Mouse (Mus musculus) spleen, postnatal 4 days (tissue): Measurements from ENCODE around the gene Col2a1.

Source experiments
- DNase-seq, 2 experiments: peaks; one replicate each; pipeline ENCODE4 v3.0.0; 2022; ENCODE audit warnings: low spot score in 2 of 2

Gene Col2a1

DNA sequence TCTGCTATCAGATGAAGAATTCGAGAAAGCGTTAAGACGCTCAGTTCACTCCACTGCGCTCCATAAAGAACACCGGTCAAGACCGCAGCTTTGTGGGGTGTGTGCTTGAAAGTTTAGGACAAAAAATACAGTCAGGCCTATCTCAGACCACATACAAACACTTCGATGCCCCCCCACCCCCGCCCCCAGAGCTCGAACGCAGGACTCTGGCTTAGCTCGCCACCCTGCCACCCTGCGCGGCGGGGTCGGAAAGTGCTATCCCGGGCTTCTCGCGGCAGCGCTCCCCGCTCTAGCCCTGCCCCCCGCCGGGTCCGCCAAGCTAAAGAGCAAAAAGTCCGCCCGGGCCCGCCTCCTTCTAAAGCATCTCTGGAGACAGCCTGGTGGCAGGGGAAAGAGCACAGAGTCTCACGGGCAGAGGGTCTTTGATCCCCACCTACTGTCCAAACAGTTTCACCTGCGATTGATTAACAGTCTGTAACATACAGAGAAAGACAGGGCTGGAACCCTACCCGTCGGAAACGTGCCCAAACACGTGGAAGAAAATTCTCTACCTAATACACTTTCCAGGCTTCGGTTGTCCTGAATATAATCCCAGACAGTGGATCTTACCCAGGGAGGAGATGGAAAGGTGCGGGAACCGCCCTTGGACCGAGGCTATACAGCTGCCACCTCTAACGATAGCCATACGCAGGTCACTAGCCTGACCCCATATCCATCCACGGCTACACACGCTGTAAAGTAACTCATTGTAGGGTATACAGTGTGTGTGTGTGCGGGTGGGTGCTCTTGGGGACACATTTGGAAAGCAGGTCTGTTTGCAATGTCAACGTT is 1.3 kb downstream of the Col2a1 start:
- no peak for DNase-seq

DNA sequence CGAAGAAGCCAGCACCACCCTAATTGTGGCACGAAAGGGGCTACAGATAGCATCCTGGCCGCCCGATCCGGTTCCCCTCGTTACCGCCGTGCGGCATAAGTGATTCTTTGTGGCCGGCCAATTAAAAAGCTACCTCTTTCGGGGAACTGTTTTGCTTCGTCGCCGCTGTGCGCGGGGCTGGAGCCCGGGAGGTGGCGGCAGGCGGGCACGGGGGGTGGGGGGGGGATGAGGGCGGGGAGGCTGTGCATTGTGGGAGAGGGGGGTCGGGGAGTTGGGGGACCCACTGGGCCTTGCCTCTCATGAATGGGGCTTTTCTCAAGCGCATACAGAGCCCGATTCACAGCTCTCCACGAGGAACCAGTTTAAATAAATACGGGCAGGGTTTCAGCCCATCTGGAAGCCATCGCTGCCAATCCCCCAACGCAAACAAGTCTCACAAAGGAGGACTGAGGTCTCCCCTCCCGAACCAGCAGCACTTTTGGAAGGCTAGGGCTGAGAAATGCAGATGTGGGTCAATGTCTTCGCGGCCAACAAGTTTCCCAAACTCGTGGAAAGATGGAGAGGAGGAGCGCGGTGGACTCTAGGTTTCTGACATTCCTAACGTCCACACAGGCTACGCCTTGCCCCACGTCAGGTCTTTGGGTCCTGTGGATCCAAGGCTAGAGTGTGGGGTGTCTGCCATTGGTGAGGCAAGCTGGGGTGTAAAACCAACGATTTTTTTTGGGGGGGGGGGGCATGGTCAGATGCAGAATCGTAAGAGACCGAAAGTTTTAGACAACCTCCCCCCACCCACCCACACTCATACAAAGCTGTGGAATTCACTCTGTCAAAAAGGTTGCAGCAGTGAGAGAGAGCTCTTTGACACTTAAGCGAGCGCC is 2.1 kb downstream of the Col2a1 start:
- DNase-seq: no peak

DNA sequence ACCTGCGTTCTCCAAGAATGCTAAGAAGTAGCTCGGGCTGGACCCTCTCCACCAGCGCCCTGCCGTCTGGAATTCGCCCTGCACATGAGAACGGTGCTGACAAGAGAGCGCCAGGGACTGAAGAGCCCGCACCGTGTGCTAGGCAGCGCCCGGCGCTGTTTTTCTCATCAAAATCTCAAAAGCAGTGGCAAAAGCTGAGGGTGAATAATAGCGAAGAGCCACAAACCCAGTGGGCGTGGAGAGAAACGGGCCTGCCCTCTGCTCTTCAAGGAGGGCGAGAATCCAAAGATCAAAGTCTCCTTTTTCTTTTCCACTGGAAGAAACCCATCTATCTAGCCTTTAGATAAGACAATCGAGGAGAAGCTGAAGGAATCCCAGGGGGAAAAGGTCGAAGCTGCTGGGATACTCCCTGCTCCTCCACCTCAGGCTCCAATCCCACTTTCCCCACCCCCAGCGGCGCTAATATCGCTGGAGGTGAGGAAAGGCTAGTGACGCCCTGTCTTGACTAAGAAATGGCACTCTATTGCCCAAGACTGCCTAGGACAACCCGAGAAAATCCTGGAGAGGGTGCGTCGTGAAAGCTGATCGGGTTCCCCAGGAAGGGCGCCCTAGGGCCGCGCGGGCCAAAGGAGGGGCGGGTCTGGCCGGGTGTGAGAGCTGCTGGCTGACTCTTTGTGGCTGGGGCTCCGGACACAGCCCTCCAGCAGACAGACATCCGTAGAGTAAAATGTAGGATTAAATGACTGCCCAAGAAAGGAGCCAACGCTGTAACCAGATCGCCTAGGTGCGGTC is 3.0 kb downstream of the Col2a1 start:
- no peak for DNase-seq

GRCm38 (mm10) chr15:97999991-98000390 is 4.5 kb downstream of the Col2a1 start:
- DNase-seq: no peak

DNA sequence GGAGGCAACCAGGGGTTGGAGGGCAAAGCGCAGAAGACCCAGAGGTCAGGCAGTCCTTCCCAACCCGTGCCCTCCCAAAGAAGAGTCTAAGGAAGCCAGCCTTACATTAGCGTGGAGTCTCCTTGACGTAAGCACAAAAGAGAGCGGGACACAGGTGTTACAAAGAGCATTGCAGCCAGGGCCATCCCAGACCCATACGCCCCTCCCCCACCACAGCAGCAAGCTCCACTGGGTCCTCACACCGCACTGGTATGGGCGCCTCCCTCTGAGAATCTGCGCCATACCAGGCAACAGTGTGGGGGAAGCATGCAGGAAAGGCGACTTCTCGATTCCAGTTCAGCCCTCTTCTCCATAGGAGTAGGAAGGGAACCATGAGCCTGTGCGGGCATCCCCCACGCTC is 4.9 kb downstream of the Col2a1 start:
- no peak for DNase-seq

- DNase-seq: no peak
These were observed 7.7 kb downstream of the Col2a1 start for GRCm38 (mm10) chr15:97996716-97997256.

DNA sequence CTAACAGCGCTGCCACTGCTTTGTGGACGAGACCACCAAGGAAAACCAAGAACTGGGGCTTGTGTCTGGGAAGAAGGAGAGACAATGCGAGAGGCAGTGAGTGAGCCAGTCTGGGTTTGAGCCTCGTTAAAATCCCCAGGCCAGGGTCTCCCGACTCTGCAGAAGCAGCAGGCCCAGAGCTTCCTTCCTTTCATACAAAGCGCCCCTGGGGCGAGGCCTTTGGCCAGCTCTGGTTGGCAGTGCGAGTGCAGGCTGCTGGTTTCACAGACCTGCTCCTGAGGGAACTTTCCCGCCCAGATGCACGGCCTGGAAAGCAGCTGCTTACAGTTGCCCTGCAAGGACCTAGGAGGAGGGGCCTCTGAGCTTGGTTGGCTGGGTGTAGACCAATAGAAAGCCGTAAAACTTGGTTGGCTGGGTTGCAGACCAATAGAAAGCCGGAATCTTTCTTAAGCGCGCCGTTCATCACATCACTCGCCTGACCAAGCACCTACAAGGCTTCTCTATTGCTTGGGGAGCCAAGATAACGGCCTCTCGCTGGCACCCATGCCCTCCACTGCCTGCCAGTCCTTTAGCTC is 11.7 kb downstream of the Col2a1 start:
- DNase-seq: peak; percentile 66 to 71

- no peak for DNase-seq
These were observed 12.3 kb downstream of the Col2a1 start for GRCm38 (mm10) chr15:97992027-97992711.

GRCm38 (mm10) chr15:97991285-97991895 is 13.1 kb downstream of the Col2a1 start:
- DNase-seq: no peak

DNA sequence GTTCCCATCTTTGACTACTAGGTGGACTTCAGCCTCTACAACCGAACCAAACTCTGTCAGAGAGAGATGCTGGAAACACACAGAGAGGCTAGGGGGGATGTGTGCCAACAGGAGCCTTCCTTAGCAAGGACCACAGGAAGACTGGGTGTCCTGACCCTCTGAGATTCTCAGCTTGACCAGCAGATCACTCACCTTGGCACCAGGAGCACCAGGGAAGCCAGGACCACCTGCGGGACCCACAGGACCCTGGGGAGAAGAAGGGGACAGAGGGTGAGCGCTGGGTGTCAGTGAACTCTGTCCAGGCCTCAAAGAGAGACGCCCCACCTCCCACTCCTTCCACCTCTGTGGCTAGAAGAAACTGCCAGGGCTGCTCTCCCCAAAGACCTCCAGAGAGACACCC is 13.8 kb downstream of the Col2a1 start:
- DNase-seq: no peak

DNA sequence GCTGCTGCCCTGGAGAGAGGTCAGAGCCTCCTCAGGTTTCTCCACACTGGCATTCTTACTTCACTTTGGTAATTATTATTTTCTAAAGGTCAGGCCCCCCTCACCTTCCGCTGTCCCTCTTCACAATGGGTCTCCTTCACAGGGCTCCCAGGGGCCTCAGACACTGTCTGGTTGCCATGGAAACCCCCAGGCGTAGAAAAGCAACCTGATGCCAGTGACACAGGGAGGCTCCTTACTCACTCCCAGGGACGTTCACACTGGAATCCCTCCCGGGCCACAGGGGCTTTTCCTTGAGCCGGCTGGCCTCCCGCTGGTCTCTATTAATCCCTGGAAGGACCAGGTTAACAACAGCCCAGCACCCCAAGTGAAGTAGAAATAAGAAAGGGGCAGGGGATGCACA is 14.4 kb downstream of the Col2a1 start:
- DNase-seq: no peak

GRCm38 (mm10) chr15:97989544-97989943 is 15.0 kb downstream of the Col2a1 start:
- DNase-seq: no peak

GRCm38 (mm10) chr15:97981560-97981959 is 22.9 kb downstream of the Col2a1 start:
- no peak for DNase-seq

DNA sequence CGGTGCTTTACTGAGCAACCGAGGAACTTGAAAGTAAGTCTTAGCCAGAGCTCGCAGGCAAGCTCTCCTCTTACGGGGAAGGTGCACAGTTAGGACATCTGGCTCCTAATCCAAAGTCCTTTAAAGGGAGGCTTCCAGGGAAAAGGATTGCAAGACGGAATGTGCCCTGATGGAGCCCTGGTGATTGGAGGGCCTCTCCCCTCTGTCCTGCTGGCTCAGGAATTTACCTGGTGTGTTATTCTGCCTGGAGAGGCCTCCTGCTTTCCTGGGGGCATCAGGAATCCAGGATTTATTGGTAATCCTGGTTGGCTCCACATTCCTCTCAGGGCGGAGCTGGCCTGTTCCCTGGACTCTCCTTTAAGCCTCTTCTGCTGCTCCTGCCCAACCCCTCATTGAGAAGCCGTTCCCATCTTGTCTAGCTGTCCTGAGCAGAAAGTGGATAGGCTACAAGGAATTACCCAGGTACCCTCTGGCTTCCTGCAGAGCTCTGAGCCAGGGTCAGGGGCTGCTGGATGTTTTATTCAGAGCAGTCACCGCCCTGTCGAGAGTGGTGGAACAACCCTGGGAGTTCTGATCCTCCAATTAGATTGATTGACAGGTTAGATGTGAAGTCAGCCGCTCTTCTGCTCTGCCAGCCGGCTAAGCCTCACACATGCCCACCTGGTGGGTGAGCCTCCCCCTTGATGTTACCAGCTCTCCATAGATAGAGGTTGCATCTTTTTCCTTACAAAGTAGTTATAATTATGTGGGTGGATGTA is 31.1 kb downstream of the Col2a1 start:
- DNase-seq: no peak

DNA sequence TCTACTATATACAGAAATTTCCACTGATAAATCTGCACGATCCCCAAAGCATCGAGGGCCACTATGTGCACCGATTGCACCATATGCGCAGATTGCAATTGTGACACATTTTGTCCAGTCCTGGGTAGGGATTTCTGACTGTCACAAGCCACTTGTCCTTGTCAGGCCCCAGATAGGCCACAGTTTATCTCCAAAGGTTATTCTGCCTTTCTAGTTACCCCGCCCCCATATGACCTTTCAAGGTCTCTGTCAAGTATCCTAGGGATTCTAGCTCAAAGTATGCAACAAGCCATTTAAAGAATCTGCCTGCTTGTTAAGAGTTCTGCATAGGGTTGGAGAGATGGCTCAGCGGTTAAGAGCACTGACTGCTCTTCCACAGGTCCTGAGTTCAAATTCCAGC is 31.9 kb downstream of the Col2a1 start:
- no peak for DNase-seq

- no peak for DNase-seq
These were observed 34.2 kb downstream of the Col2a1 start for GRCm38 (mm10) chr15:97970299-97970698.

GRCm38 (mm10) chr15:97965311-97966045 is 39.0 kb downstream of the Col2a1 start:
- DNase-seq: no peak

DNA sequence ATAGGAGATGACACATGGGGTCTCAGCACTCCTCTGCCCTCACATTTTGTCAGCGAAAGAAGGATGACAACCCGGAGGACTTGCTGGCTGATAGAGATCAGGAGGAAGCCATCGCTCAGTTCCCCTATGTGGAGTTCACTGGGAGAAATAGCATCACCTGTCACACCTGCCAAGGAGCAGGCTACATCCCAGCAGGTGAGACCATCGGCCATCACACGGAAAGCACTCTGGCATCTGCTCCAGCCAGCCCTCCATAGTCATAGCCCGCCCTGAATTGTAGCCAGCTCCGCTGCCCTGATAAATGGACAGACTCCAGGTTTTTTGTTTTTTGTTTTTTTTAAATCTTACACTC is 39.7 kb downstream of the Col2a1 start:
- no peak for DNase-seq
